Mouse (Mus musculus) left cerebral cortex, postnatal 36 days (tissue): Measurements from ENCODE around the gene Bad. TPM values are rescaled to one million over a fixed set of nuclear protein-coding genes. Genes with fewer than 3 reads are reported as not detected.
A peak's percentile ranks its signal among the peaks of the same experiment; 100 is the strongest.
"Not testable (repeated sequence)": the region's sequence is repeated elsewhere in the genome, so short reads cannot be mapped to it uniquely, and the experiment has no call there.

Experiments used
- DNase-seq, 2 experiments: peaks; one replicate each; pipeline ENCODE4 v3.0.0; 2021 to 2022; ENCODE audit warnings: low spot score in 2 of 2, mixed read lengths in 1 of 2
- intact Hi-C: fragments of 180-260 bp; cut with DNase I; formaldehyde crosslinking; loops from one replicate; pipeline ENCODE4 v1.15.1; 2025
- total RNA-seq, 2 experiments: library from RNA; stranded (reverse); gene quantifications; 2 replicates each; pipeline ENCODE4 v1.2.3; 2021

Bad gene
- 10 to 100 TPM; 36.6 to 42.6 TPM for total RNA-seq

DNA sequence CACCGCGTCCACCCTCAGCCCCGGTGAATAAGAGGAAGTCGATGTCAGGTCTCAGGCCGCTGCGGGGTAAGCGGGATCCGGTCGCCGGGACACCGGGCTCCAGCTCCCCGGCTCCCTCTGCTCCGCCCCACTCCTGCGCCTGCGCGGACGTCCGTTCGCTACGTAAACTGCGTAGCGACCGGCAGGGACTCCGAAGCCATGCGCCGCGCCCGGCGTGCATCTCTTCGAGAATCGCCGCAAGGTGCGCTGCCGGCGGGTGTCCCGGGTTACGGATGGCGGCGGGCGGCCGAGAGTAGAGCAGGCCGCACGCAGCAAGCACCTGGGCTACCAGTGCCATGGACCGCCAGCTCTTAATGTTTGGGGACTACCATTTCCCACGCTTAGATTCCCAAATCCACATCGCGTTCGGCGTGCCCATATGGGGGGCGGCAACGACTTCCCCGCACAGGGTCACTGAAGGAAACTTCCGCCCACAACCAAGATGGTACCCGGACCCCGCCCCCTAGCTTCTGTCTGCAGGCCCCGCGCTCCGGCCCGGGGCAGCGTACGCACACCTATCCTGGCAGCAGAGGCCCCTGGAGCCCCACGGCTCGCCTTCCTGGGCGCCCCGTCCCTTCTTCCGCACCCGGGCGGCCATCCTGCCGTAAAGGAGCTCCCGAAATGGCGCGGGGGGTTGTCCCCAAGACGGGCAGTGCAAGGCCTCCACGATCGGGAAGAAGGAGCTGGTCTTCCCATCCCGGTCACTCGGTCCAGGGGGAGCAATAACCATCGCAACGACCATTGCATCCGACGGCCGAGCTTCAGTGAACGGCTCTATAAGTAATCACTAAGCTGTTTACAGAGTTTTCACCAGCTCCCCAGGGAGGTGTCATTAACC, at the start of gene Bad:
TSS of gene Bad (plus strand) at position 490 of the 877 bp plus-strand sequence.
- intact Hi-C loops: loop anchor here (1.0 to 10.0 kb wide), 2 partner anchors 20 to 697 kb away; partner anchors contain the start of genes Atg2a and Esrra
- DNase-seq: peak; percentile 95 to 96

DNA sequence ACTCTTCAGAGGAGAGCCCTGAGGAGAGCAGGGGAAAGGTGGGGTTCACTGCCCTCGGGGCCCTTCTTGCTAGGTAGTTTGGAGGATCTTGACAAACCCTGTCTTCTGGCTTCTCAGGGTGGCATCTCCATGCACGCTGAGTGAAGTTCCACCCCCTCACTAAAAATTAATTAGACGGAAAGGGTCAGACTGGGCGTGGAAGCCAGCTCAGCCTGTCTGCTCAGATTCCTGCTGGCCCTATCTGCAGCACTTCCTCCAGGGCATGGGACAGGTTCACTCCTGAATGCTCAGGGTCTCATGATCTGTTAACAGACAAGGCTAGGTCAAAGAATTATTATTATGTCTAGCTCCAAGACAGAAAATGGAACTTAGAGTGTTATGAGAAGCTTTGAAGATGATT, 49.1 kb upstream of the Bad start:
- intact Hi-C loops: no loop called here
- no peak for DNase-seq

DNA sequence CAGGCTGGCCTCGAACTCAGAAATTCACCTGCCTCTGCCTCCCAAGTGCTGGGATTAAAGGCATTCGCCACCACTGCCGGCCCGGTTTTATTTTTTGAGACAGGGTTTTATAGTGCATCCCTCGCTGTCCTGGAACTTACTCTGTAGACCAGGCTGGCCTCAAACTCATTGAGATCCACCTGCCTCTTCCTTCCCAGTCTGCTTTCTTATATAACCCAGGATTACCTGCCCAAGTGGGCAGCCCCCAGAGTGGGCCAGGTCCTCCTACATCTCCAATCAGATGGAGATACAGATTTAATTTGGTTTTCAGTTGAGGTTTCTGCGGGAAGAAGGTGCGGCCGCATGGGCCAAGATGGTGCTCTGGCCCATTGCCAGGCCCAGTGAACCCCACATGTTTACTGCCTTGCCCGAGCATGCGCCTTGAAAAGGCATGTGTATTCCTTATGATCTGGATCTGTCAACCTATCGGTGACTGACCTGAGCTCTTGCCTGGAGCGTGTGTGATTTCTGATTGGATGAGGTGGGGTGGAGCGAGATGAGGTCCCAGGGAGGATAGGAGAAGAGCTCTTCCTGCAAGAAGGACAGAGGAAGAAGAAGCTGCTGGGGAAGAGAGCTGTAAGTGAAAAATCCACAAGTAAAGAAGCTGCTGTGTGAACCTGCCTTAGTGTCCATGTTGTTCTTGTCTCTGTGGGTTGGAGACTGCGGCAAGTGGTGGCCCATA, 47.8 kb upstream of the Bad start:
- intact Hi-C loops: no loop called here
- DNase-seq: no peak

DNA sequence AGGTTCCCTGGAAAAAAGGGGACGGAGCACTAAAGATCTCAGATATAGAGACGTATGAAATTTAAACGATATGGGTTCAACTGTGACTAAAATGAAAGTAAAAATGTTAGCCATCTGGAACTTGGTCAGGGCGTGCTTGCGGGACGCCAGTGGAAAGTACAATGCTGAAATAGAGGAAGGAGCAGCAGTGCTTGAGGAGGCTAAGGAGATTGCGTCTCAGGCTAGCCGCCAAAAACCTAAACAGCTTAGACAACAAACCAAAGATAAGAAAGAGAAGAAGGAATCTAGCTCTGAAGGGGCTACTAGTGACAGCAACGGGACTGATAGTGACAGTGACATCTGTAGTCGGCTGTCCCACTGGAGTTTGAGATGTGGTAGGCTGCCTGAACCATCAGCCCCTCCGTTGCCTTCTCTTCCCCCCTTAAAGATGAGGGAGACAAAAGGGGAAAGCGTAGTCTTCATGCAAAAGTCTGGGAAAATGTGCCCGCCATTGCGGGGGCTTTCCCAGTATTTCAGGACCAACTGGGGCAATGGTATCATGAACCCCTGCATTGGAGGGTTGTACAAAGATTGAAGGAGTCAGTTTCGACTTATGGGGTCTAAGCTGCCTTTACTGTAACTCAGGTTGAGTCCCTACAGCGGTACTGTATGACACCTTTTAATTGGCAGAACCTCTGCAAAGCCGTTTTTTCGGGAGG, 45.9 kb upstream of the Bad start:
- intact Hi-C loops: loop anchor here (5.0 kb wide), 1 partner anchor 33 kb away; no protein-coding TSS in a partner anchor
- DNase-seq: not testable (repeated sequence)

DNA sequence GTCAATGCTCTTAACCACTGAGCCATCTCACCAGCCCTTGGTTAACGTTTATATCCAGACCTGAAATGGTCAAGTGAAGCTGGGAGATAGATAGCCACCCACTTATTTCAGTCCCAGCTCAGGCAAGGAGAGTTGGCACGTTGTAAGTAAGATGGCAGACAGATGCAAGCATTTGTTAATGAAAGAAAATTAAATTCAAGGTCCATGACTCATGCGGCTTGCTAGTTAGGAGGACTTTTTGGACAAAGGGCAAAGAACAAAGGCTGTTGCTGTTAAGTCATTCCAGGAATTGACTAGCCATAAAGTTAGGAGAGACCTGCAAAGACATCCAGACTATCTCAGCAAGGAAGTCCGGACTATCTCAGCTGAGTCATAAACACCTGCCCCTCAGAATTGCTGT, 42.0 kb upstream of the Bad start:
- intact Hi-C loops: loop anchor here (5.0 kb wide), 1 partner anchor 37 kb away; no protein-coding TSS in a partner anchor

DNA sequence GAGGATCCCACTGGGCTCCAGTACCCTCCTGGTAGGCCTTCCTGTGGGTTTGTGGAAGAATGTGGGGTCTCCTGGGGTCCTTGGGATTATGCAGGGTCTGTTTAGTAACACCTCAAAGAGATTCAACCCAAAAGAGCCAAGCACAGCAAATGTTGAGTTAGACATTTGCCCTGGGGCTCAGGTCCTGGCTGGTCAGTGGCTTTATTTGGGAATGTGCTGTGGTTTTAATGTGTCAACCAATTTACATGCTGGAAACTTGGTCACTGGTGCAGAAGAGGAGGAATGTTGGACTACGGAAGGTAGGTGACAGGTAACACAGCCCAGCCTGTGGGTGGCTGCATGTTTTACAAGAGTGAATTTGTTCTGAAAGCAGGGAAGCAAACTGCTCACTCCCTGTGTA, 38.6 kb upstream of the Bad start:
- intact Hi-C loops: no loop called here
- DNase-seq: no peak

More for the DNA sequence above, 42.0 kb upstream of the Bad start:
- no peak for DNase-seq

DNA sequence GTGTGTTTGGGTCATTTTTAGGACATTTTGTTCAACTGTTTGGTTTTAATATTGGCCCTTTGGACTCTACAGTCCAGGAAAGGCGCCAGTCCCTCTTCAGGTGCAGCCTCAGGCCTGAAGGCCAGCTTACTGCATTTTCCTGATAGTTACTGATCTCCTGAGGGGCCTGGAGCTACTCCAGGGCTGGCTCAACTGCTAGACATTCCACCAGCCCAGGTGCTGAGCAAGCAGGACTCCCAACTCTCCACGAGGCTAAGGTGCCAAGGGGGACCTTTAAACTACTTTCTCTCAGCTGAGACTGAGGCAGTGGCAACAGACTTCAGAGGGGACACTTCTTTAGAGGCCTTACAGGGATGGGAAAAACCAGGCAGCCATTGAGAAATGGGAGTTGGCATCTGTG, 36.8 kb upstream of the Bad start:
- intact Hi-C loops: loop anchor here (5.0 kb wide), 1 partner anchor 63 kb away; the partner anchor contains the start of gene Rps6ka4
- no peak for DNase-seq

DNA sequence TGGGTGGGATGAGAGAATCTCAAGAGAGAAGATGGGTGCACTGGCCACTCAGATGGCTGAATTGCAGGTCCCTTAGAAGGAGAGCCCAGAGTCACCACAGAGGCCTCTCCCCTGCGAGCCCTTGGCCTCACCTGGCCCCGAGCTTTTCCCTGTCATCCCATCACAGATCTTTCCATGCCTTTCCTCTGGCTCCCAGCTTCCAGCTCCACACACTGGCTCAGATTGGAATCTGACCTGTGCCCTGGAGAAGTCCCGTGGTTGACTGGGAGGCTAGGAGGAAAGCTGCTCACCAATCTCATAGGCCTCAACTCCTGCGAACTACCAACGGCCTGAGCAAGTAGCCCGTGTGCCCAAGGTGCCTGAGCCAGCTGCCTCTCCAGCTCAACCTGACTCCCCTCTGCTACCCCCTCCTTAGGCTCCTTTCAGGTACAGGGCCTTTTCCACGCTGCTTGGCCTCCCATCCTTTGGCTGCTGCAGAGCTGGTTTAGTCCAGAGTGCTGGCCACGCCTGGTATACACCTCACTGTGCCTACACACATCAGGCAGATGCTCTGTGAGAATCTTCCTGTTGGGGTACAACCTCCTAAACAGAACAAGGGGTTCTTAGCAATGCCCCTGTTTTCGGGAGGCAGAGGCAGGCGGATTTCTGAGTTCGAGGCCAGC, 36.0 kb upstream of the Bad start:
- no peak for DNase-seq
- intact Hi-C loops: loop anchor here (5.0 kb wide), 1 partner anchor 63 kb away; the partner anchor contains the start of gene Rps6ka4

DNA sequence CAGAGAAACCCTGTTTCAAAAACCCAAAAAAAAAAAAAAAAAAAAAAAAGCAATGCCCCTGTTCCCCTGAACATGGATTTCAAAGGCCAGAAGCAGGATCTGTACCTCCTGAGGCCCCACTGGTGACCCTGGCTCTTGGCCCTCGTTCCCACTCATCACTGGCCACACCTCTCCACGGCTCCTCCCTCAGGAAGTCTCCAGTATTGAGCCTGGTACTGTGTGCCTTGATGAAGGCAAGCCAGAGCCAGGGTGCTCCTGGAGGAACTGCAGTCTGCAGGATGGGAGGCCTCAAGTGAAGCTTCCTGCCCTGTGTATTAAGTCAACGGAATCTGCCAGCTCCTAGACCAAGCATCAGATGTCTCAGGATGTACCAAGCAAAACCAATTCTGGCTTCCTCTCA, 35.5 kb upstream of the Bad start:
- intact Hi-C loops: loop anchor here (5.0 kb wide), 1 partner anchor 64 kb away; the partner anchor contains the start of gene Rps6ka4
- DNase-seq: no peak

DNA sequence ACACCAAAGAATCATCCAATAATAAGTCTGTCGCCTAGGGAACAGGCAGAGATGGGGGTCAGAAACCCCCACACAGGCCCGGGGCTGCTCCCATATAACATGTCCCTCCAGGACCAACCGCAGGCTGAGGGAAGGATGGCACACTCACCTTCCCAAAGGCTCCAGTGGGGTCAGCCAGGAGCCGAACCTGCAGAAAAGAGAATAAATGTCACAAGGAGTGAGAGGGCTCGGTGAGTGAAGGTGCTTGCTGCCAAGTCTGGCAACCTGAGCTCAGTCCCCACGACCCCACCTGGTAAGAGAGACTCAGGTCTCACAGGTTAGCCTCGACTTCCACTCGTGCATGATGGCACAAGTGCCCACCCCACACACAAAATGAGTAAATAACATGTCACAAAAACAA, 34.6 kb upstream of the Bad start:
- DNase-seq: no peak
- intact Hi-C loops: loop anchor here (5.0 kb wide), 1 partner anchor 65 kb away; the partner anchor contains the start of gene Rps6ka4

DNA sequence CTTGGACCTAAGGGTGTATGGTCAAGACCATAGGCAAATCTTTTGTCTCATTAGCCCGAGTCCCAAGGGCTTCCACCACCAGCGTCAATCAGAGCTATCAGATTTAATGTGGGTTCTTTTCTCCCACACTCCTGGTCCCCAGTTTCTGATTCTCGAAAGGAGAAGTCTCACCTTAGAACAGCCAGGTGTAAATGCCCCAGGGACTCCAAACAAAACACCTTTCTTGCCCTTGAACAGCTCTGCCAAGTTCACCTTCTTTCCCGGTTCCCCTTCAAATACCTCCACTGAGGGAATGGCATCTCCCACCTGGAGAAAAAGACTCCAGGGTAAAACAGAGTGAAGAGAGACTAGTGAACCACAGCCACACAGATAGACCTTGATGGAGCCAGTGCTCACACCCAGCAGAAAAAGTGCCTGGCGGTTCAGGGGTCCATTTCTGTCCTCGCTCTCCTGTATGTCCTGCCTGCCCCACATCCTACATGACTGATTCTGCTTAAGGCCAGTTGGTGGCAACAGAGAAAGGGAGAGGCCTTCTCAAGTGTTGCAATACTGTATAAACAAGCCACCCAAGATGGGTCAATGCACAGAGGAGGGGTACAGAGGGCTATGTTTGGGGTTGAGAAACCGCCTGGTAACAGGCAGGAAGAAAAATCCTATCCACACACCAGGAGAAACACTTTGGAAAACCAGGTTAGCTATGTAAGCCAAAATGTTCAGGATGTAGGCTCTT, 33.7 kb upstream of the Bad start:
- intact Hi-C loops: loop anchor here (5.0 kb wide), 1 partner anchor 66 kb away; the partner anchor contains the start of gene Rps6ka4
- DNase-seq: no peak

DNA sequence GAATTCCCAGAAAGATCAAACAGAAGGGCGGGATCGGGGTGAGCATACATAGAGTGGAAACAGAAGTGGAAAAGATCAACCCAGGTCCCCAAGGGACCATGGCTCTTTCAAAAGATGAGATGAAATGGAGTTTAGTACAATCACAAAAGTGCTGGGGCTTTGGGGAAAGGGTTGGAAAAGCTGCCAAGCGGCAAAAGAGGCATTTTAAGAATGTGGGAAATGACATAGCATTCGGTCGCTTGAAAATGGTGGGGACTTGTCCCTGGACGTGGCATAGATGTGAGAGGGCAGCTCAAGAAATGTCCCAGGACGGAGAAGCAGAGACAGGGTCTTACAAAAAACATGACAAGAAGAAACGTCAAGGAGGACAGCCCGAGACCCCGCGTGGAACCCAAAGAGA, 32.6 kb upstream of the Bad start:
- no peak for DNase-seq
- intact Hi-C loops: loop anchor here (5.0 kb wide), 1 partner anchor 67 kb away; the partner anchor contains the start of gene Rps6ka4

DNA sequence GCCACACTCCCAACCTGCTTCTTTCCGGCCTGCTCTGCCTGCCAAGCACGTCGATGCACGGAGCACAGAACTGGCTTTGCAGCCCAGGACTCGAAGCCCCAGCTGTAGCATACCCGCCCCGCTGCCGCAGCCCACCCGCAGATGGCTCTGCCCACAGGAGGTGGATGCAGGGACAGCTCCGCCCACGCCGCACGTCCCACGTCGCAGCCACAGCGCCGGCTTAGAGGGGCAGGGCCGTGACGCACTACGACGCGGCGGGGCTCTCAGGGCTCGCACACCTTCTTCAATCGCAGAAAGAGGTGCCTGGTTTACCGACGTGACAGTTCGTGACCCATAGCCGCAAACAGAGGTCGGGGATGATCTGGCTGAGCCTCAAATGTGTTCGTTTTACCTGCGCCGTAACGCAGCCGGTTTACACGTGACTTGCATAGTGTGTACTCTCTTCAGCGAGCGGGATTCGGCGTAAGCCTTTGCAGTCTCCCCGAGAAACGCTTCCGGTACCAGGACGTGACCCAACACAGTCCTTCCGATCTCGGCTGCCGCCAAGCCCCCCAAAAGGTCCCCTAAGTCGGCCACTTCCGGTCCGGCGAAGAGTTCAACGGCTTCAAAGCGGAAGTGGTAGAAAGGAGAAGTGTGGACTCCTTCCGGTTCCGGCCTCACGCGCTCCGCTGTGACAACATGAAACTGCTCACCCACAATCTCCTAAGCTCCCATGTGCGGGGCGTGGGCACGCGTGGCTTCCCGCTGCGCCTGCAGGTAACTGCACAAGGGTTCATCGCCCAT, 32.0 kb upstream of the Bad start, which contains the start of the genes Trmt112 and Prdx5:
TSS of gene Trmt112 (plus strand) at position 192 of the 783 bp plus-strand sequence.
TSS of gene Prdx5 (minus strand) at position 600 of the 783 bp plus-strand sequence.
- intact Hi-C loops: loop anchor here (5.0 kb wide), 1 partner anchor 67 kb away; the partner anchor contains the start of gene Rps6ka4
- peak; percentile 91 to 93 for DNase-seq

DNA sequence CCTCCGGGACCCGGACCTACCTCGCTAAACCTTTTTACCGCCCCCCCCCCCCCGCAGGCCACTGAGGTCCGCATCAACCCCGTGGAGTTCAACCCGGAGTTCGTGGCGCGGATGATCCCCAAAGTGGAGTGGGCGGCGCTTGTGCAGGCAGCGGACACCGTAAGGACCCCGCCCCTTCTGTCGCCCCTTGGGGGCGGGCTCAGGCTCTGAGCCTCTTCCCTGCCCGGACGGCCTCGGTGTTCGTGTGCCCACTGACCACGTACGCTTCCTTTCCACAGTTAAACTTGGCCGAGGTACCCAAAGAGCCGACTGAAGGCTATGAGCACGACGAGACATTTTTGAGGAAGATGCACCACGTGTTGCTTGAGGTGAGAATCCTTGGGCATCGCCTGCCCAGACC, 31.4 kb upstream of the Bad start:
- intact Hi-C loops, DNase-seq: not testable (repeated sequence)

DNA sequence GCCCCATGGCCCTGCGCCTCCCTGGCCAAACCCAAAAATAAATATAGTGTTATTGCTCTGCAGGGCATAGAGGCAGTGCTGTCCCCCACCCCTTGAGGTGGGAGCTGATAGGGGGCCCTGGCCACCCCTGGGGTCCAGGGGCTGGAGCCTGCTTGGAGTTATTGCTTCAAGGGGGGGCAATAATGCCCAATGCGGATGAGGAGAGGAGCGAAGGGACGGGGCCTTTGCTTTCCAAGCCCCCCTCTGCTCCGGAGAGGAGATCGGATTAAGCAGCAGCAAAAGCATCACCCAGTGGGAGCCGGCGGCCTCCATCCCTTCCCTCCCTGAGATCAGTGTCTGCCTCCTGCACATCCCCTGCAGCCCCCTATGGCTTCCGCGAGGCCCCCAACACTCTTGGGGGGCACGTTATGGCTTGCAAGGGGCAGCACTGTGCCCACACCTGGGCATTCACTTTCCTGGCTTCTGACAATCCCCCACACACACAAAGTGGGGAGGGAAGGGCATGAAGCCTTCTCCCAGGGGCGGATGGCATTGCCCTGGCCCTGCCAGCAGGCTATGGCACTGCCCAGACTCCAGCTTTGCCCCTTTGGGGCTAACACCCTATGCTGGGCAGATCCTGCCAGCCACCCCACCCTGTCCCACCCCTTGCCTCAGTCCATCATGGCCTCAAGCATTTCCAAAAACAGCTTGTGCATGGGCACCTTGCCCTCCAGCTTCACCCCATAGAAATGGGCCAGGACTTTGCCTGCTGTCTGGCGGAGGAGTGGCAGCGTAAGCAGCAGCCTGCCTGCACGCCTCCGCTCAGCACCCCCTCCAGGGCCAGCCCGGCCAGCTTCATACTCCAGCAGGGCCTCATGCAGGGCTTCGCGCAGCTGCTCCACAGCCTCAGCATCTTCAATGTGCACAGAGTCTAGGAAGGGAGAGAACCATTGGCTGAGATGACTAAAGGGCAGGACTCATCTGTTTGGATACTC, 30.3 kb upstream of the Bad start:
- DNase-seq: no peak
- intact Hi-C loops: no loop called here

DNA sequence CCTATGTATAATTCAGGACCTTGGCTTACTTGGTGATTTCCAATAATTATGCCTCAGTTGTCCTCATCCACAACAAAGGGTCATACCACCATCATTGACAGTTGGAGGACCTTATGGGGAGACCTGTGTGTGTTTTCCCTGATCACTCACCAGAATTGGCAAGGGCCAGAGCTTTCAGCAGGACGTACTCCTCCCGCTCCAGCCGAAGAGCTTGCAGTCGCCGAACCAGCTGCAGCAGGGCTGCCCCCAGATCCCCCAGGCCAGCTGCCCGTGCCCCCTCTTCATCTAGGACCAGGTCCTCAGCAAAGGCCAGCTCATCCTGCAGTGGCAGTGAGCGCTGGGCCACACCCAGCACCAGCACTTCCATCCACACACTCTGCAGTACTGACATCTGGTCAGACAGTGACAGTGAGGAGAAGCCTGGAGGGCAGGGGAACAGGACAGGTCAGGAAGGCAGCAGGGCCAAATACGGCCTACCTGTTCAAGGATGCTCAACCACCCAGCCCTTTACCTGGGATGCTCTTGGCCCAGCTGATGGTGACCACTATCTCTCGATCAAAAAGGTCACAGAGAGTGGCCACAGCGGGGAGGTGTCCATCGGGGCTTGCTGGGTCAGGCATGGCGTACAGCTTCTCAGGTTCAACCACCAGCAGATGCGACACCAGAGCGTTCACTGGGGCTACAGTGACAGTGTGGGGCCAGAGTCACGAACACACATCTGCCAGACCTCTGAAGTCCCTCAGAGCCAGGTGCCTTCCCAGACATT, 29.3 kb upstream of the Bad start:
- intact Hi-C loops: no loop called here
- DNase-seq: no peak
